Mouse (Mus musculus) 3134 (cell line): ENCODE data around the gene Canx.

ENCODE experiments used
- DNase-seq: peaks from one replicate; pipeline ENCODE4 v3.0.0-alpha.2; 2011; ENCODE audit warnings: low spot score; ENCODE audit not compliant: insufficient read length; ENCODE audit errors: extremely low read depth

Gene Canx

GRCm38 (mm10) chr11:50277706-50278105 lies 47.8 kb downstream of the Canx start:
- DNase-seq, result no peak

- DNase-seq, result no peak
Observed at GRCm38 (mm10) chr11:50277025-50277424, 48.4 kb downstream of the Canx start.

GRCm38 (mm10) chr11:50275568-50276151 lies 49.8 kb downstream of the Canx start:
- DNase-seq, result peak; percentile 64

- no peak for DNase-seq
Observed at GRCm38 (mm10) chr11:50275077-50275476, 50.4 kb downstream of the Canx start.

- DNase-seq, result no peak
Observed at GRCm38 (mm10) chr11:50272819-50273218, 52.7 kb downstream of the Canx start.

- no peak for DNase-seq
Observed at GRCm38 (mm10) chr11:50269885-50270284, 55.6 kb downstream of the Canx start.

- DNase-seq, result no peak
Observed at GRCm38 (mm10) chr11:50269163-50269562, 56.3 kb downstream of the Canx start.

- DNase-seq, result no peak
Observed at GRCm38 (mm10) chr11:50266997-50267396, 58.5 kb downstream of the Canx start.

- DNase-seq, result no peak
Observed at GRCm38 (mm10) chr11:50265931-50266330, 59.5 kb downstream of the Canx start.

- no peak for DNase-seq
Observed at GRCm38 (mm10) chr11:50263198-50263597, 62.3 kb downstream of the Canx start.

GRCm38 (mm10) chr11:50262020-50262419 lies 63.5 kb downstream of the Canx start:
- peak; percentile 30 for DNase-seq

GRCm38 (mm10) chr11:50258310-50258709 lies 67.2 kb downstream of the Canx start:
- peak; percentile 82 for DNase-seq

GRCm38 (mm10) chr11:50256615-50257014 lies 68.9 kb downstream of the Canx start:
- no peak for DNase-seq

- no peak for DNase-seq
Observed at GRCm38 (mm10) chr11:50254010-50254580, 71.4 kb downstream of the Canx start.

- DNase-seq, result no peak
Observed at GRCm38 (mm10) chr11:50253393-50253792, 72.1 kb downstream of the Canx start.

- DNase-seq, result no peak
Observed at GRCm38 (mm10) chr11:50252684-50253265, 72.7 kb downstream of the Canx start.

- DNase-seq, result peak; percentile 81
Observed at GRCm38 (mm10) chr11:50252166-50252565, 73.3 kb downstream of the Canx start.

GRCm38 (mm10) chr11:50248473-50249171 lies 76.9 kb downstream of the Canx start:
- DNase-seq, result no peak

GRCm38 (mm10) chr11:50245269-50245668 lies 80.2 kb downstream of the Canx start:
- no peak for DNase-seq
